Mouse (Mus musculus): ENCODE data around the gene Itgb7. TPM values are rescaled to one million over a fixed set of nuclear protein-coding genes. Genes with fewer than 3 reads are reported as not detected.

Itgb7 gene
- total and polyA plus RNA-seq, 2 experiments = 1.8 to 2.2 TPM

- H3K36me3 ChIP-seq (ENCODE audit: control insufficient read depth, insufficient read depth, low read length) = peaks cover 10% of the 10 kb centered on the region; the same call in 1 of the 2 replicates
- TF ChIP-seq CTCF (IDR thresholded peaks at IDR 0.05; ENCODE audit: low read depth, low read length) (no peak), POLR2A (IDR thresholded peaks at IDR 0.05; ENCODE audit: extremely low read depth, insufficient read depth, low read length) (no peak)
- H3K4me3 ChIP-seq (ENCODE audit: insufficient read depth, low read depth, low read length) = no peak overlapping the region; the same call in none of the 2 replicates
- peak; percentile 100 for DNase-seq (ENCODE audit: extremely low read depth, low read depth, low spot score)
- no peaks in the 10 kb centered on the region for H3K27me3 ChIP-seq (ENCODE audit: control insufficient read depth, insufficient read depth, low read length)
- 28% methylated on average over 11 of the region's 11 CpGs for WGBS
- H3K79me2 ChIP-seq (ENCODE audit: control insufficient read depth, insufficient read depth, low read length) = peaks cover 24% of the 10 kb centered on the region; the same call in 1 of the 2 replicates
- H3K27ac ChIP-seq (replicated peaks; ENCODE audit: insufficient read depth, low read depth, low read length) = peak overlapping the region; percentile 72
- no peak overlapping the region for H3K9ac ChIP-seq (ENCODE audit: low read depth, low read length)
- peaks cover 34% of the 10 kb centered on the region for H3K4me1 ChIP-seq (ENCODE audit: control insufficient read depth, insufficient read depth, low read length)
Measured at GRCm38 (mm10) chr15:102186239-102186638, 45.5 kb downstream of the Itgb7 start.

GRCm38 (mm10) chr15:102183076-102183475 is 48.7 kb downstream of the Itgb7 start:
- WGBS = 30% methylated on average over 3 of the region's 3 CpGs
- Histone ChIP-seq H3K4me3 (ENCODE audit: insufficient read depth, low read depth, low read length) (no peak overlapping the region), H3K27ac (replicated peaks; ENCODE audit: insufficient read depth, low read depth, low read length) (no peak overlapping the region), H3K79me2 (ENCODE audit: control insufficient read depth, insufficient read depth, low read length) (peaks cover 17% of the 10 kb centered on the region; the same call in 1 of the 2 replicates), H3K27me3 (ENCODE audit: control insufficient read depth, insufficient read depth, low read length) (no peaks in the 10 kb centered on the region), H3K9ac (ENCODE audit: low read depth, low read length) (no peak overlapping the region), H3K4me1 (ENCODE audit: control insufficient read depth, insufficient read depth, low read length) (peaks cover 45% of the 10 kb centered on the region), H3K36me3 (ENCODE audit: control insufficient read depth, insufficient read depth, low read length) (peaks cover 12% of the 10 kb centered on the region; the same call in 1 of the 2 replicates)
- no peak for TF ChIP-seq CTCF (IDR thresholded peaks at IDR 0.05; ENCODE audit: low read depth, low read length)
- no peak for TF ChIP-seq POLR2A (IDR thresholded peaks at IDR 0.05; ENCODE audit: extremely low read depth, insufficient read depth, low read length)
- peak; percentile 88 for DNase-seq (ENCODE audit: extremely low read depth, low read depth, low spot score)

GRCm38 (mm10) chr15:102179924-102180323 is 51.8 kb downstream of the Itgb7 start:
- Histone ChIP-seq H3K9ac (ENCODE audit: low read depth, low read length) (no peak overlapping the region), H3K4me1 (ENCODE audit: control insufficient read depth, insufficient read depth, low read length) (peaks cover 48% of the 10 kb centered on the region), H3K36me3 (ENCODE audit: control insufficient read depth, insufficient read depth, low read length) (peaks cover 18% of the 10 kb centered on the region; the same call in 1 of the 2 replicates), H3K27ac (replicated peaks; ENCODE audit: insufficient read depth, low read depth, low read length) (no peak overlapping the region), H3K4me3 (ENCODE audit: insufficient read depth, low read depth, low read length) (no peak overlapping the region), H3K27me3 (ENCODE audit: control insufficient read depth, insufficient read depth, low read length) (no peaks in the 10 kb centered on the region), H3K79me2 (ENCODE audit: control insufficient read depth, insufficient read depth, low read length) (no peaks in the 10 kb centered on the region)
- WGBS = 59% methylated on average over 14 of the region's 14 CpGs
- DNase-seq (ENCODE audit: extremely low read depth, low read depth, low spot score) = peak; percentile 54
- TF ChIP-seq CTCF (IDR thresholded peaks at IDR 0.05; ENCODE audit: low read depth, low read length) = no peak
- no peak for TF ChIP-seq POLR2A (IDR thresholded peaks at IDR 0.05; ENCODE audit: extremely low read depth, insufficient read depth, low read length)

- TF ChIP-seq CTCF (IDR thresholded peaks at IDR 0.05; ENCODE audit: low read depth, low read length) (no peak), POLR2A (IDR thresholded peaks at IDR 0.05; ENCODE audit: extremely low read depth, insufficient read depth, low read length) (no peak)
- DNase-seq (ENCODE audit: extremely low read depth, low read depth, low spot score) = no peak
- H3K9ac ChIP-seq (ENCODE audit: low read depth, low read length) = no peak overlapping the region
- WGBS = 89% methylated on average over 9 of the region's 9 CpGs
- H3K27ac ChIP-seq (replicated peaks; ENCODE audit: insufficient read depth, low read depth, low read length) = no peak overlapping the region
- peaks cover 44% of the 10 kb centered on the region for H3K4me1 ChIP-seq (ENCODE audit: control insufficient read depth, insufficient read depth, low read length)
- no peaks in the 10 kb centered on the region for H3K79me2 ChIP-seq (ENCODE audit: control insufficient read depth, insufficient read depth, low read length)
- no peak overlapping the region for H3K4me3 ChIP-seq (ENCODE audit: insufficient read depth, low read depth, low read length)
- H3K27me3 ChIP-seq (ENCODE audit: control insufficient read depth, insufficient read depth, low read length) = no peaks in the 10 kb centered on the region
- peaks cover 14% of the 10 kb centered on the region; the same call in 1 of the 2 replicates for H3K36me3 ChIP-seq (ENCODE audit: control insufficient read depth, insufficient read depth, low read length)
Measured at GRCm38 (mm10) chr15:102179106-102179505, 52.6 kb downstream of the Itgb7 start.

GRCm38 (mm10) chr15:102178279-102178678 is 53.5 kb downstream of the Itgb7 start:
- Histone ChIP-seq H3K4me3 (ENCODE audit: insufficient read depth, low read depth, low read length) (no peak overlapping the region), H3K4me1 (ENCODE audit: control insufficient read depth, insufficient read depth, low read length) (peaks cover 37% of the 10 kb centered on the region), H3K79me2 (ENCODE audit: control insufficient read depth, insufficient read depth, low read length) (no peaks in the 10 kb centered on the region), H3K9ac (ENCODE audit: low read depth, low read length) (no peak overlapping the region), H3K27me3 (ENCODE audit: control insufficient read depth, insufficient read depth, low read length) (no peaks in the 10 kb centered on the region), H3K27ac (replicated peaks; ENCODE audit: insufficient read depth, low read depth, low read length) (no peak overlapping the region), H3K36me3 (ENCODE audit: control insufficient read depth, insufficient read depth, low read length) (peaks cover 14% of the 10 kb centered on the region; the same call in 1 of the 2 replicates)
- WGBS = 11% methylated on average over 6 of the region's 6 CpGs
- TF ChIP-seq POLR2A (IDR thresholded peaks at IDR 0.05; ENCODE audit: extremely low read depth, insufficient read depth, low read length) = no peak
- TF ChIP-seq CTCF (IDR thresholded peaks at IDR 0.05; ENCODE audit: low read depth, low read length) = peak; percentile 67
- peak; percentile 72 for DNase-seq (ENCODE audit: extremely low read depth, low read depth, low spot score)

- H3K27ac ChIP-seq (replicated peaks; ENCODE audit: insufficient read depth, low read depth, low read length) = peak overlapping the region; percentile 48; the same call in 1 of the 2 replicates
- H3K36me3 ChIP-seq (ENCODE audit: control insufficient read depth, insufficient read depth, low read length) = peaks cover 12% of the 10 kb centered on the region; the same call in 1 of the 2 replicates
- 35% methylated on average over 8 of the region's 8 CpGs for WGBS
- H3K9ac ChIP-seq (ENCODE audit: low read depth, low read length) = no peak overlapping the region
- H3K27me3 ChIP-seq (ENCODE audit: control insufficient read depth, insufficient read depth, low read length) = no peaks in the 10 kb centered on the region
- H3K4me1 ChIP-seq (ENCODE audit: control insufficient read depth, insufficient read depth, low read length) = peaks cover 32% of the 10 kb centered on the region
- no peaks in the 10 kb centered on the region for H3K79me2 ChIP-seq (ENCODE audit: control insufficient read depth, insufficient read depth, low read length)
- TF ChIP-seq CTCF (IDR thresholded peaks at IDR 0.05; ENCODE audit: low read depth, low read length) = no peak
- no peak for TF ChIP-seq POLR2A (IDR thresholded peaks at IDR 0.05; ENCODE audit: extremely low read depth, insufficient read depth, low read length)
- no peak overlapping the region for H3K4me3 ChIP-seq (ENCODE audit: insufficient read depth, low read depth, low read length)
- no peak for DNase-seq (ENCODE audit: extremely low read depth, low read depth, low spot score)
Measured at GRCm38 (mm10) chr15:102177417-102177816, 54.3 kb downstream of the Itgb7 start.
